Mouse (Mus musculus): ENCODE results near the gene Ccni. TPM values are rescaled to one million over a fixed set of nuclear protein-coding genes. Genes with fewer than 3 reads are reported as not detected.

The Ccni gene
- total and polyA plus RNA-seq, 3 experiments, result 33.4 to 199 (median 83.2) TPM

- Histone ChIP-seq H3K4me1 (ENCODE audit: control insufficient read depth in 1 of 2, insufficient read depth in 2 of 2, low read length in 2 of 2) (no peaks in the 10 kb centered on the region), H3K9me3 (replicated peaks; ENCODE audit: insufficient read depth, low read length) (no peaks in the 10 kb centered on the region), H3K36me3 (ENCODE audit: control insufficient read depth in 1 of 2, insufficient read depth in 2 of 2, low read length in 2 of 2) (peaks cover 0 to 11% of the 10 kb centered on the region in 2 experiments; a peak in 2 of 4 replicates), H3K27ac (ENCODE audit: control insufficient read depth, low read depth, low read length) (no peak overlapping the region), H3K27me3 (ENCODE audit: control insufficient read depth in 1 of 2, insufficient read depth in 2 of 2, low read length in 2 of 2) (no peaks in the 10 kb centered on the region), H3K9ac (ENCODE audit: control insufficient read depth, low read depth, low read length, poor library complexity, severe bottlenecking) (no peak overlapping the region), H3K79me2 (ENCODE audit: control insufficient read depth, insufficient read depth, low read length, poor library complexity) (no peaks in the 10 kb centered on the region), H3K4me3 (ENCODE audit: control insufficient read depth in 1 of 2, insufficient read depth in 1 of 2, low read depth in 2 of 2, low read length in 2 of 2) (no peak overlapping the region)
- no peak for DNase-seq (ENCODE audit: low read depth, low spot score)
- TF ChIP-seq NRF1 (IDR thresholded peaks at IDR 0.05; ENCODE audit: insufficient read depth, low read depth, low read length, poor library complexity, severe bottlenecking), result no peak
- TF ChIP-seq GABPA (IDR thresholded peaks at IDR 0.05; ENCODE audit: low read depth, low read length), result no peak
- TF ChIP-seq SIN3A (IDR thresholded peaks at IDR 0.05; ENCODE audit: low read length), result no peak
- no peak for TF ChIP-seq POLR2AphosphoS2 (IDR thresholded peaks at IDR 0.05; ENCODE audit: low read length)
- TF ChIP-seq ZC3H11A (IDR thresholded peaks at IDR 0.05; ENCODE audit: low read depth, low read length), result no peak
- no peak for TF ChIP-seq KAT2A (conservative IDR thresholded peaks at IDR 0.05; ENCODE audit: low read depth, low read length)
- TF ChIP-seq UBTF (IDR thresholded peaks at IDR 0.05; ENCODE audit: borderline replicate concordance, insufficient read depth, low read depth, low read length), result no peak
- no peak for TF ChIP-seq ELF1 (IDR thresholded peaks at IDR 0.05; ENCODE audit: low read depth, low read length)
These were observed 33.8 kb downstream of the Ccni start for GRCm38 (mm10) chr5:93172536-93172935.

GRCm38 (mm10) chr5:93171420-93171819 is 34.9 kb downstream of the Ccni start:
- Histone ChIP-seq H3K27me3 (ENCODE audit: control insufficient read depth in 1 of 2, insufficient read depth in 2 of 2, low read length in 2 of 2) (no peaks in the 10 kb centered on the region), H3K9me3 (replicated peaks; ENCODE audit: insufficient read depth, low read length) (no peaks in the 10 kb centered on the region), H3K79me2 (ENCODE audit: control insufficient read depth, insufficient read depth, low read length, poor library complexity) (no peaks in the 10 kb centered on the region), H3K4me3 (ENCODE audit: control insufficient read depth in 1 of 2, insufficient read depth in 1 of 2, low read depth in 2 of 2, low read length in 2 of 2) (no peak overlapping the region), H3K4me1 (ENCODE audit: control insufficient read depth in 1 of 2, insufficient read depth in 2 of 2, low read length in 2 of 2) (no peaks in the 10 kb centered on the region), H3K9ac (ENCODE audit: control insufficient read depth, low read depth, low read length, poor library complexity, severe bottlenecking) (no peak overlapping the region), H3K36me3 (ENCODE audit: control insufficient read depth in 1 of 2, insufficient read depth in 2 of 2, low read length in 2 of 2) (peaks cover 0 to 11% of the 10 kb centered on the region in 2 experiments; a peak in 2 of 4 replicates), H3K27ac (ENCODE audit: control insufficient read depth, low read depth, low read length) (no peak overlapping the region)
- no peak for TF ChIP-seq SIN3A (IDR thresholded peaks at IDR 0.05; ENCODE audit: low read length)
- no peak for TF ChIP-seq GATA1 (IDR thresholded peaks at IDR 0.05; ENCODE audit: low read depth, low read length)
- TF ChIP-seq ZKSCAN1 (IDR thresholded peaks at IDR 0.05; ENCODE audit: low read depth, low read length), result no peak
- no peak for TF ChIP-seq MYB (IDR thresholded peaks at IDR 0.05; ENCODE audit: low read depth, low read length)
- TF ChIP-seq MEF2A (IDR thresholded peaks at IDR 0.05; ENCODE audit: extremely low read depth, insufficient replicate concordance, low read depth, low read length, poor library complexity, severe bottlenecking), result no peak
- no peak for TF ChIP-seq MYC (IDR thresholded peaks at IDR 0.05; ENCODE audit: low read depth, low read length)
- TF ChIP-seq USF1 (IDR thresholded peaks at IDR 0.05; ENCODE audit: low read depth, low read length), result no peak
- no peak for TF ChIP-seq POLR2AphosphoS2 (IDR thresholded peaks at IDR 0.05; ENCODE audit: low read length)
- TF ChIP-seq ZMIZ1 (IDR thresholded peaks at IDR 0.05; ENCODE audit: low read depth, low read length), result no peak
- TF ChIP-seq MAFK (IDR thresholded peaks at IDR 0.05; ENCODE audit: borderline replicate concordance, low read depth, low read length), result no peak
- DNase-seq (ENCODE audit: low read depth, low spot score), result no peak
